Mouse (Mus musculus): Measurements from ENCODE around the gene Olfr474. TPM values are rescaled to one million over a fixed set of nuclear protein-coding genes. Genes with fewer than 3 reads are reported as not detected.
"Not testable (repeated sequence)": the region's sequence is repeated elsewhere in the genome, so short reads cannot be mapped to it uniquely, and the experiment has no call there.

Olfr474 gene
- not detected in 2 replicates for polyA plus RNA-seq (2014; fragmentation: Nextera tagmentation; extraction: Ambion mirVana)

DNA sequence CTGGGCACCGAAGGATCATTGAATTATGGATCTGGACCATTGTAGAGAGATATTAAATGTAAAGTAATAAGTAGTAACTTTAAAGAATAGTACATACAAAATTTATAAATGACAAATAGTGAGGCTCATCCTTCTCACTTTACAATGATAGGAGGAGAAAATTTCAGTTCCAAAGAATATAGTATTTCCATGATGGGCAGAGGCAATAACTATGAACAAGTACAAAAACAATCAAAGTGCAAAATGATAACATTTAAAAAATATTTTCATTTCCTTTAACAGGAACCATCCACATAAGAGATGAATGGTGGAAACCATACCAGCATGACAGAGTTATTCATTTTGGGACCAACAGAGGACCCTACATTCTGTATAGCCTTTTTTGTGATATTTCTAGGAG lies at the start of gene Olfr474:
Gene Olfr474 (plus strand): TSS at position 301 of the 400 bp plus-strand sequence.
- no peak within 1 kb of the TSS for H3K4me2 ChIP-seq
- no peak for ATAC-seq (ENCODE audit: low FRiP score)
- 81% methylated on average over 1 of the region's 1 CpGs for WGBS

DNA sequence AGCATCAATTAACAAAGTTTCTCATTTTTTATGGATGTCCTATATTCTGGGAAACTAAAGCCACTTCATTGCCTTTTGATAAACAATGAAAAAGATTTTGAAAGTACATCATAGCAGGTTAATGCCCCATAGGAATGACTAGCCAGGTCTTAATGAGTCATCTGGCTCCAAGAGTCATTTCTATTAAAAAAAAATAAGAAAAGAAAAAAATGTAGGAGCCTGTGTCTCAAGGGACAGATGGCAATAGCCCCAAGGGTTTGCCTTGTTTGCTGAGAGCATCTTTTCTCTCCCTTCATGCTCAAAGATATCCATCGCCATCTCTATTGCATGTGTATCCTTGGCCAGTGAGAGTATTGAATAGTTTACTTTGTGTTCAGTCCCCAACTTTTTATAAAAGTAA lies 24.3 kb upstream of the Olfr474 start, which contains the start of gene Olfr473:
Gene Olfr473 (plus strand): TSS at position 301 of the 400 bp plus-strand sequence.
- no peak for DNase-seq (ENCODE audit: low spot score, missing footprints)
- H3K4me2 ChIP-seq: no peak within 1 kb of the TSS
- H3K9ac ChIP-seq (ENCODE audit: low read length): no peak within 1 kb of the TSS
- no peaks in the 10 kb centered on the region for H3K27me3 ChIP-seq (ENCODE audit: control insufficient read depth, insufficient read depth, low read length)
- no peak within 1 kb of the TSS for H3K27ac ChIP-seq (ENCODE audit: low read depth, low read length)
- H3K36me3 ChIP-seq (ENCODE audit: control insufficient read depth, insufficient read depth, low read length): no peaks in the 10 kb centered on the region
- no peaks in the 10 kb centered on the region for H3K9me3 ChIP-seq (ENCODE audit: control insufficient read depth, low read length)
- no peak within 1 kb of the TSS for H3K4me3 ChIP-seq (ENCODE audit: low read depth, low read length)
- 100% methylated on average over 1 of the region's 1 CpGs for WGBS
- no peaks in the 10 kb centered on the region for H3K4me1 ChIP-seq (ENCODE audit: control insufficient read depth, insufficient read depth, low read length)
- no peak for ATAC-seq (ENCODE audit: low FRiP score)

More for the DNA sequence above, at the start of gene Olfr474:
- DNase-seq (ENCODE audit: low spot score, missing footprints): no peak
- no peaks in the 10 kb centered on the region for H3K27me3 ChIP-seq (ENCODE audit: control insufficient read depth, insufficient read depth, low read length)
- no peak within 1 kb of the TSS for H3K4me3 ChIP-seq (ENCODE audit: low read depth, low read length)
- H3K9me3 ChIP-seq (ENCODE audit: control insufficient read depth, low read length): no peaks in the 10 kb centered on the region
- no peaks in the 10 kb centered on the region for H3K4me1 ChIP-seq (ENCODE audit: control insufficient read depth, insufficient read depth, low read length)
- no peak within 1 kb of the TSS for H3K9ac ChIP-seq (ENCODE audit: low read length)
- no peak within 1 kb of the TSS for H3K27ac ChIP-seq (ENCODE audit: low read depth, low read length)
- no peaks in the 10 kb centered on the region for H3K36me3 ChIP-seq (ENCODE audit: control insufficient read depth, insufficient read depth, low read length)

DNA sequence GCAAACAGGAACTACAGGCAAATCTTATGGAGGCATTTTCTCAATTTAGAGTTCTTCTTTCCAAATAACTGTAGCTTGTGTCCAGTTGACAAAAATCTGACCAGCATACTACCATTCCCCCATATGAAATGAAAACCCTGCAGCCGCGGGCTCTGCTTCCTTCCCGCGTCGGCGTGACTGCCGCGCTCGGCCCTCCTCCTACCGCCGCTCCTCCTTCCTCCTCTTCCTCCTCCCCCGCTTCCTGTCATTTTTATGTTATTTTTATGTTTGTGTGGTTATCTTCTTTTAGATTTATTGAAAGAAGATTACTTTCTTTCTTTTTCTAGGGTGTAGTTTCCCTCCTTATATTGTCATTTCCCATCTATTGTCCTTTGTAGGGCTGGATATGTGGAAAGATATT lies 1.9 kb upstream of the Olfr474 start:
- H3K4me1 ChIP-seq (ENCODE audit: control insufficient read depth, insufficient read depth, low read length); H3K9ac ChIP-seq (ENCODE audit: low read length); DNase-seq (ENCODE audit: low spot score, missing footprints); ATAC-seq (ENCODE audit: low FRiP score); H3K4me2 ChIP-seq; H3K9me3 ChIP-seq (ENCODE audit: control insufficient read depth, low read length); H3K27me3 ChIP-seq (ENCODE audit: control insufficient read depth, insufficient read depth, low read length); H3K27ac ChIP-seq (ENCODE audit: low read depth, low read length); H3K36me3 ChIP-seq (ENCODE audit: control insufficient read depth, insufficient read depth, low read length); H3K4me3 ChIP-seq (ENCODE audit: low read depth, low read length): not testable (repeated sequence)
- 98% methylated on average over 12 of the region's 12 CpGs for WGBS

DNA sequence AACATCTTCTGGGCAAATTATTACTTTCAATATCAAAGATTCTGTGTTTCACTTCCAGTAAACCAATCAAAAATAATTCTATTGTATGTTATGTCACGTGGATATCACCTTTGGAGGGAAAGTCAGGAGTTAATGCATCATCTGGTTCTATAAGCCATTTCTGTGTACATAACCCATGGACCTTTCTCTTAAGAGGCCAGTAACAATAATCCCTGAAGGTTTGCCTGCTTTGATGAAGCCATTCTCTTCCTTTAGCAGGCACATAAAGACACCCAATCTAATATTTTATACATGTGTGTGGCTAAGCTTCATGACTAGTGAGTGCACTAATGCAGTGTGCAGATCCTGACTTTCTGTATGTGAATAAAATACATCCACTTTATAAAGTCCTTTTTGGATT lies 10.1 kb downstream of the Olfr474 start, which contains the start of gene Olfr476:
Gene Olfr476 (plus strand): TSS at position 301 of the 400 bp plus-strand sequence.
- H3K4me1 ChIP-seq (ENCODE audit: control insufficient read depth, insufficient read depth, low read length): no peaks in the 10 kb centered on the region
- no peak for DNase-seq (ENCODE audit: low spot score, missing footprints)
- 63% methylated on average over 1 of the region's 1 CpGs for WGBS
- H3K4me3 ChIP-seq (ENCODE audit: low read depth, low read length): no peak within 1 kb of the TSS
- no peak within 1 kb of the TSS for H3K4me2 ChIP-seq
- ATAC-seq (ENCODE audit: low FRiP score): no peak
- H3K9me3 ChIP-seq (ENCODE audit: control insufficient read depth, low read length): no peaks in the 10 kb centered on the region
- no peak within 1 kb of the TSS for H3K27ac ChIP-seq (ENCODE audit: low read depth, low read length)
- H3K36me3 ChIP-seq (ENCODE audit: control insufficient read depth, insufficient read depth, low read length): no peaks in the 10 kb centered on the region
- no peak within 1 kb of the TSS for H3K9ac ChIP-seq (ENCODE audit: low read length)
- no peaks in the 10 kb centered on the region for H3K27me3 ChIP-seq (ENCODE audit: control insufficient read depth, insufficient read depth, low read length)

DNA sequence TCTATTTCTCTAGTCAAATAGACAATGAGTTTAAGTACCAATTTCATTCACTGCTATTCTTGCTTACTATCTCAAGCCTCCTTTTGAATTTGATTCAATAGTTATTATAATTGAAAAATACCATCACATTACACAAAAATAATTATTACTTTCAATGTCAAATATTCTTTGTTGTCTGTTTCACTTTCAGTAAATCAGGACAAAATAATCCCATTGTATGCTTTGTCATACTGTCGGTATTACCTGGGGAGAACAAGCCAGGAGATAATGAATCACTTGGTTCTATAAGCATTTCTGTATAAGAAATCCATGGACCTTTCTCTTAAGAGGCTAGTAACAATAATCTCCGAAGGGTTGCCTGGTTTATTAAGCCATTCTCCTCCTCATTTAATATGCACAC lies 31.9 kb downstream of the Olfr474 start, which contains the start of gene Olfr477:
Gene Olfr477 (plus strand): TSS at position 301 of the 400 bp plus-strand sequence.
- H3K9ac ChIP-seq (ENCODE audit: low read length): no peak within 1 kb of the TSS
- no peak for ATAC-seq (ENCODE audit: low FRiP score)

More for the DNA sequence above, 31.9 kb downstream of the Olfr474 start, which contains the start of gene Olfr477:
- Histone ChIP-seq H3K4me3 (ENCODE audit: low read depth, low read length) (no peak within 1 kb of the TSS), H3K36me3 (ENCODE audit: control insufficient read depth, insufficient read depth, low read length) (no peaks in the 10 kb centered on the region), H3K4me2 (no peak within 1 kb of the TSS), H3K9me3 (ENCODE audit: control insufficient read depth, low read length) (no peaks in the 10 kb centered on the region), H3K4me1 (ENCODE audit: control insufficient read depth, insufficient read depth, low read length) (no peaks in the 10 kb centered on the region), H3K27ac (ENCODE audit: low read depth, low read length) (no peak within 1 kb of the TSS), H3K27me3 (ENCODE audit: control insufficient read depth, insufficient read depth, low read length) (no peaks in the 10 kb centered on the region)
- DNase-seq (ENCODE audit: low spot score, missing footprints): no peak
- WGBS: 82% methylated on average over 2 of the region's 2 CpGs

Other genes with a start within 250 kb of the Olfr474 start
- 0.56 TPM in 1 of 2 replicates, not detected in the other for gene Cyb5r2, start 196.6 kb upstream of the Olfr474 start, polyA plus RNA-seq (2014; fragmentation: Nextera tagmentation; extraction: Ambion mirVana)
- not detected in 2 replicates for gene Ovch2, start 153.4 kb upstream of the Olfr474 start, polyA plus RNA-seq (2014; fragmentation: Nextera tagmentation; extraction: Ambion mirVana)
- gene Olfr467, start 142.4 kb upstream of the Olfr474 start, polyA plus RNA-seq (2014; fragmentation: Nextera tagmentation; extraction: Ambion mirVana): not detected in 2 replicates
- gene Olfr469, start 129.1 kb upstream of the Olfr474 start, polyA plus RNA-seq (2014; fragmentation: Nextera tagmentation; extraction: Ambion mirVana): not detected in 2 replicates
- gene Olfr470, start 107.2 kb upstream of the Olfr474 start, polyA plus RNA-seq (2014; fragmentation: Nextera tagmentation; extraction: Ambion mirVana): not detected in 2 replicates
- gene Olfr472, start 56.7 kb upstream of the Olfr474 start, polyA plus RNA-seq (2014; fragmentation: Nextera tagmentation; extraction: Ambion mirVana): not detected in 2 replicates
- not detected in 2 replicates for gene Olfr473, start 24.2 kb upstream of the Olfr474 start, polyA plus RNA-seq (2014; fragmentation: Nextera tagmentation; extraction: Ambion mirVana)
- not detected in 2 replicates for gene Olfr476, start 10.2 kb downstream of the Olfr474 start, polyA plus RNA-seq (2014; fragmentation: Nextera tagmentation; extraction: Ambion mirVana)
- gene Olfr477, start 32.0 kb downstream of the Olfr474 start, polyA plus RNA-seq (2014; fragmentation: Nextera tagmentation; extraction: Ambion mirVana): not detected in 2 replicates
- gene Olfr478, start 79.3 kb downstream of the Olfr474 start, polyA plus RNA-seq (2014; fragmentation: Nextera tagmentation; extraction: Ambion mirVana): not detected in 2 replicates
- gene Olfr479, start 96.0 kb downstream of the Olfr474 start, polyA plus RNA-seq (2014; fragmentation: Nextera tagmentation; extraction: Ambion mirVana): not detected in 2 replicates
- not detected in 2 replicates for gene Olfr480, start 112.7 kb downstream of the Olfr474 start, polyA plus RNA-seq (2014; fragmentation: Nextera tagmentation; extraction: Ambion mirVana)
- not detected in 2 replicates for gene Olfr481, start 125.2 kb downstream of the Olfr474 start, polyA plus RNA-seq (2014; fragmentation: Nextera tagmentation; extraction: Ambion mirVana)
- not detected in 2 replicates for gene Olfr482, start 142.9 kb downstream of the Olfr474 start, polyA plus RNA-seq (2014; fragmentation: Nextera tagmentation; extraction: Ambion mirVana)
- not detected in 2 replicates for gene Olfr483, start 146.2 kb downstream of the Olfr474 start, polyA plus RNA-seq (2014; fragmentation: Nextera tagmentation; extraction: Ambion mirVana)
- not detected in 2 replicates for gene Olfr484, start 172.8 kb downstream of the Olfr474 start, polyA plus RNA-seq (2014; fragmentation: Nextera tagmentation; extraction: Ambion mirVana)
- not detected in 2 replicates for gene Olfr485, start 205.2 kb downstream of the Olfr474 start, polyA plus RNA-seq (2014; fragmentation: Nextera tagmentation; extraction: Ambion mirVana)
- not detected in 2 replicates for gene Olfr486, start 218.1 kb downstream of the Olfr474 start, polyA plus RNA-seq (2014; fragmentation: Nextera tagmentation; extraction: Ambion mirVana)